Mouse (Mus musculus): Measurements from ENCODE around the gene Gm49345. TPM values are rescaled to one million over a fixed set of nuclear protein-coding genes. Genes with fewer than 3 reads are reported as not detected.

The Gm49345 gene
- not detected in 2 replicates for polyA plus RNA-seq (2015; fragmentation: Nextera tagmentation; extraction: Ambion mirVana)

GRCm38 (mm10) chr13:67637294-67638007 lies at the start of gene Gm49345, which contains the start of gene Zfp729a:
Gm49345 (minus strand) TSS chr13:67637769.
Zfp729a (minus strand) TSS chr13:67637791.

DNA sequence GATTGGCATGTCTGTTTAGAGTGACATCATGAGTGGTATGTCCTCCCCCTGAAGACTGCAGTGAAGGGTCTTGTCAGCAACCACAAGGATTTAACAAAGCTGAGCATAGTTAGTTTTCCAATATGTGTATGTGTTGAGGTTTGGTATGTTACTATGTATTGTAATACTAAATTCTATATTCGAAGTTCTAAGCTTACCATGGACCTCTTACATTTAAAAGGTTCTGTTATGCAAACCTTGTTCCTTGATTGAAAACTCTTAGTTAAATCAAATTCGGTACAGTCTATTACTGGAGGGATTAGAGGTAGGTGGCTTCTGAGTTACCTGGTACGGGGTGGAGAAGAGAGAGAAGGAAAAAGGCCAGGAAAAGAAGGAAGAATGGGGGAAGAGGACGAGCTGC lies 49.4 kb upstream of the Gm49345 start, which contains the start of gene Zfp738:
Gene Zfp738, minus strand, starts transcription at position 101 of the 400 bp plus-strand sequence.

GRCm38 (mm10) chr13:67609066-67609876 lies 28.3 kb downstream of the Gm49345 start, which contains the start of gene Zfp729b:
Zfp729b (minus strand) TSS chr13:67609707.

GRCm38 (mm10) chr13:67553730-67554129 lies 83.8 kb downstream of the Gm49345 start, which contains the start of gene Zfp748:
Zfp748 (minus strand) TSS chr13:67553830.

Other genes with a start within 250 kb of the Gm49345 start
- gene Zfp429, start 237.9 kb downstream of the Gm49345 start, polyA plus RNA-seq (2015; fragmentation: Nextera tagmentation; extraction: Ambion mirVana): 5.2 and 5.7 TPM in 2 replicates
- 0.12 and 0.19 TPM in 2 replicates for gene Zfp459, start 216.4 kb downstream of the Gm49345 start, polyA plus RNA-seq (2015; fragmentation: Nextera tagmentation; extraction: Ambion mirVana)
- 12.6 and 15.1 TPM in 2 replicates for gene Zfp874a, start 186.1 kb downstream of the Gm49345 start, polyA plus RNA-seq (2015; fragmentation: Nextera tagmentation; extraction: Ambion mirVana)
- 4.2 and 4.6 TPM in 2 replicates for gene Zfp874b, start 153.5 kb downstream of the Gm49345 start, polyA plus RNA-seq (2015; fragmentation: Nextera tagmentation; extraction: Ambion mirVana)
- gene Zfp58, start 137.2 kb downstream of the Gm49345 start, polyA plus RNA-seq (2015; fragmentation: Nextera tagmentation; extraction: Ambion mirVana): 5.8 and 6.9 TPM in 2 replicates
- not detected in 2 replicates for gene Gm26965, start 111.6 kb downstream of the Gm49345 start, polyA plus RNA-seq (2015; fragmentation: Nextera tagmentation; extraction: Ambion mirVana)
- gene Zfp87, start 111.6 kb downstream of the Gm49345 start, polyA plus RNA-seq (2015; fragmentation: Nextera tagmentation; extraction: Ambion mirVana): 45.3 and 77.5 TPM in 2 replicates
- 7.8 and 9.3 TPM in 2 replicates for gene Zfp748, start 83.9 kb downstream of the Gm49345 start, polyA plus RNA-seq (2015; fragmentation: Nextera tagmentation; extraction: Ambion mirVana)
- gene Zfp729b, start 28.1 kb downstream of the Gm49345 start, polyA plus RNA-seq (2015; fragmentation: Nextera tagmentation; extraction: Ambion mirVana): 3.7 and 4.0 TPM in 2 replicates
- gene Zfp729a, start within 50 bp of the Gm49345 start, polyA plus RNA-seq (2015; fragmentation: Nextera tagmentation; extraction: Ambion mirVana): 1.4 and 1.7 TPM in 2 replicates
- 10.0 and 10.3 TPM in 2 replicates for gene Zfp738, start 49.3 kb upstream of the Gm49345 start, polyA plus RNA-seq (2015; fragmentation: Nextera tagmentation; extraction: Ambion mirVana)
- gene Zfp65, start 91.4 kb upstream of the Gm49345 start, polyA plus RNA-seq (2015; fragmentation: Nextera tagmentation; extraction: Ambion mirVana): 3.7 and 5.6 TPM in 2 replicates
- 6.7 and 9.9 TPM in 2 replicates for gene Zfp85, start 117.5 kb upstream of the Gm49345 start, polyA plus RNA-seq (2015; fragmentation: Nextera tagmentation; extraction: Ambion mirVana)
- 2.4 and 2.8 TPM in 2 replicates for gene Zfp493, start 141.9 kb upstream of the Gm49345 start, polyA plus RNA-seq (2015; fragmentation: Nextera tagmentation; extraction: Ambion mirVana)
- 10.7 and 12.7 TPM in 2 replicates for gene Zfp273, start 176.0 kb upstream of the Gm49345 start, polyA plus RNA-seq (2015; fragmentation: Nextera tagmentation; extraction: Ambion mirVana)
- gene Gm10037, start 193.3 kb upstream of the Gm49345 start, polyA plus RNA-seq (2015; fragmentation: Nextera tagmentation; extraction: Ambion mirVana): 4.8 and 5.0 TPM in 2 replicates
- not detected in 2 replicates for gene BC048507, start 225.6 kb upstream of the Gm49345 start, polyA plus RNA-seq (2015; fragmentation: Nextera tagmentation; extraction: Ambion mirVana)